Mouse (Mus musculus): ENCODE measurements around the gene Cggbp1.

DNA sequence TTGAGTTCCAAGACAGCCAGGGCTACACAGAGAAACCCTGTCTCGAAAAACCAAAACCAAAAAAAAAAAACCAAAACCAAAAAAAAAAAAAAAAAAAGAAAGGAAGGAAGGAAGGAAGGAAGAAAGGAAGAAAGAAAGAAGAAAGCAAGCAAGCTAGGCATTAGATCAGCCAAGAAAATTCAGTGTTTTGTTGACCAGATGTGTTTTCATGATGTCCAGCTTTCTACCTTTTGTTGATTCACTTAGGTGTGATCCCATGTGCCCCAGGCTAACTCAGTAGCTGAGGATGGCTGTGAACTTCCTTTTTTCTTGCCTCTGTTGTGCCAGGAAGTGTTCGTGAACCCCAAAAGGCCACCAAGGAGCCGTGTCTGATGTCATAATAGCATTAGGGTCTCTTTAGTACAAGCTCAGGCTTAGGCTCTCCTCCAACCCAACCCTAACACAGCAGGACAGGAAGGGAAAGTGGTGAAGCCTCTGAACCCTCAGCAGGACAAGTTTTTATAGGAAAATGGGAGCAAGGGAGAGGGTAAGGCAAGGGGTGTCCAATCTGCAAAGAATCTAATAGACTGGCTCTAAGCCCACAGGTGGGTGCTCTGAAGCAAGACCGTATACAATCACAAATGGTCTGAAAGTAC is 25.0 kb downstream of the Cggbp1 start:
- TF ChIP-seq GATA1 (IDR thresholded peaks at IDR 0.05; ENCODE audit: borderline replicate concordance, low read length) (no peak), FLI1 (IDR thresholded peaks at IDR 0.05; ENCODE audit: low read length) (no peak)

Data from megakaryocyte, embryonic 14.5 days (primary cell).